Mouse (Mus musculus) retina, postnatal 7 days (tissue): ENCODE data around the gene Cerk.
"Not testable (repeated sequence)": the region's sequence is repeated elsewhere in the genome, so short reads cannot be mapped to it uniquely, and the experiment has no call there.

Source experiments
- DNase-seq: peaks from one replicate; pipeline ENCODE4 v3.0.0-alpha.2; 2012; ENCODE audit warnings: low read depth, low spot score

The Cerk gene

DNA sequence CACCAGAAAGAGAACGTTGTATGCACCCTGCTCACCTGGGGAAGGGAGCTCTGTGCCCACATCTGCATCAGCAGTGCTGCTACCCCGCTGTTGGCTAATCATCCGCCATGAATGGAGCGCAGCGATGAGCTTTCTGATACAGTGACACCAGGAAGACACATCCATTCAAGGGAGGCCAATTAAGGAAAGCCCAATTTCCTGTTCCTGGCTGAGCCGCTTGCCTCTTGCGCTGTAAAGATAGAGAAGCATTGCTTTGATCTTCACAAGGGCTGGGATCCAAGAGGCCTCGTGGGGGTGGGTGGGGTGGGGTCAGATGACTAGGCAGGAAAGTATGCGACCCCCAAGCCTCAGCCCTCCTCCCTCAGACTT, 72.6 kb downstream of the Cerk start:
- no peak for DNase-seq

DNA sequence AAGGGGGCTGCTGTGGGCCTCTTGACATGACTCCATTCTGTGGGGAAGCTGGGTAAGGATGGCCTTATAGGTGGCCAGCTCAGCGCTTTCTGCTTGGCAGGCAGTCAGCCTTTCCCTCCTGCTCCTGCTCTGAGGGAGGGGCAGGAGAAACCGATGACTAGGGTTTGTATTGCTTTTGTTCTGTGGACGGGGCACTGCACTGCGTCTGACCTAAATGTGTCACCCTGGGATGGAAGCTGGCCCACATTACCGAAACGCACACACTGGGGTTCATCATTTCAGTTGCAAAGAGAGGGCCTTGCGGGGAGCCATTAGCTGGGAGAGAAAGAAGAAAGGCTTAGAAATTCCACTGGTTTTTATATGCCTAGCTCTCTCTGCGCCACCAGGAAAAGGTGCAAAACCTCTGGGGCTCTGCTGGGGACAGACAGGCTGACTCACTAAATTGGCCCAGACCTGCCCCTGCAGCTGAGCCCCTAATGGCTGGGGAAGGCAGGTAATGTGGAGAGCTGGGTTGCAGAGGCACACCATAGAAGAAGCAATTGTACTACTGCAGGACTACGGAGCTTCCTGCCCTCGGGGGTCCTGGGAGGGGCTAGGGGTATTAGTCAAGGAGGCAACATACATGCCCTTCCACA, 73.1 kb downstream of the Cerk start:
- DNase-seq = no peak

DNA sequence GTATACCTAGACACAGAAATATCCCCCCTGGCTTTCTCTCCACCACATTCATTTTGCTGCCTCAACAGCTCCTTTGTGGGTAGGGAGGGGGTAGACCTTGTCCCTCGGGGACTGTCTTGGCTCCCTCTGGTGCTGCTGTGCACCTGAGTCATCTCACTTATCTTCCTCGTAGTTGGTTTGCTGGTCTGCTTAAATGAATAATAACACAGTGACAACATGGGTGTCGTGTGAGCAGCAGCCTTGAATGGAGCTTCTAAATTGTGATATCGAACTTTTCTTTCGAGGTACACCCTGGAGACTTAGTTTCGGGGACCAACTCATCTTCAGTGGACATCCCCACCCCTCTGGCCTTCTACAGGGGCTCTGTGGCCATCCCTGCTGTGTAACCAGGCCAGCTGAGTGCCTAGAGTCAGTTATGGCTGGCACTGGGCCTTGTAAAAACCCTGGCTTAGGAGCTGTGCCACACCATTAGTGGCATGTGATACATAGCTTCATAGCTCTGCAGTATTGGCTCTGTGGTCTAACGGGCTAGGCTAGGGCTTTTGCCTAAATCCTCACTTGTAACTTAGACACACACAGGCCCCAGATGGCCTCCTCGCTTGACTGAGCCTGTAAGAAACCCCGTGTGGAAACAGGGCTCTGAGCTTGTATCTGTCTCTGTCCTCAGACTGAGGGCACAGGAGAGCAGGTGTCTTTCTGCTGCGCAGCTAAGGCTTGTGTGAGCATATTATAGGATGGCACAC, 75.4 kb downstream of the Cerk start:
- no peak for DNase-seq

DNA sequence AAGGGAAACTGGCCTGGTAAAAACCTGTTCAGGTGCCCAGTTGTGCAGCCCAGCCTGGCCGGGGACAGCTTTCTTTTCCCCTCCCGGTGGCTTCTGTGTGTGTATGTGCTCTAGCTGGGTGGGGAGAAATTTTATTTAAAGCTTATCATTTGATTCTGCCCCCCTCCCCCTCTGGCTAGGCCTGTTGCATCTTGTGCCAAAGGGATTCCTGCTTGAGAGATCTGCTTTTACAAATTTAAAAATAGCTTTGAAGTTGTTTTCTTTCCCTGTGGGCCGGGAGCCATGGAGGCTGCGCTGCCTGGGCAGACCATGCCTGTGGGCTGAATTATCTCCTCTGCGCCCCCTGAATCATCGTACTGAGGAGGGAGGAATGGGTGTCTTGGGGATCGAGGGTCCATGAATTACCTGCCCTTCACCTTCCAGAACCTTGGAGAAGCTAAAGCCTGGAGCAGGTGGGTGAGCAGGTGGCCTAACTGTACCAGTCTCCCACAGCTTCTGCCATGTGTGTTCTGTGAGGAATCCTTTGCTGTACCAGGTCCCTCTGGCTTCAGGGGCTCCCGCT, 76.2 kb downstream of the Cerk start:
- DNase-seq = no peak

DNA sequence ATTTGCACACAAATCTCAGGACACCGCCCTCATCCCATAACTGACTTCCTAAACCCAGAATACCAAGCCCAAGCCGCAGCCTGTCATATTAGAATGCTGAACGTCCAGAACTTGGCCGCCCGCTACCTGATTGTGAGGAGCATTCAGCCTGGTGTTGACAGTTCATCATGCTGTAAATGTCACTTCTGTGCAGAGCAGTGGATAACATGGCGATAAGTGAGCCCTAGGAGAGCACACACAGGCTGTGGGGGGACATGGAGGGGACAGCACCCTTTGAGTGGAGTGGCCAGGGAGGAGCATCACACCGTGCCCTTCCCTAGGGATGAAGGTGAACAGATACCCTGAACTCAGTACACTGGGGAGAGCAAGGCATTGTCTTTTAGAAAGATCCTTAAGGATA, 76.7 kb downstream of the Cerk start:
- DNase-seq = no peak

DNA sequence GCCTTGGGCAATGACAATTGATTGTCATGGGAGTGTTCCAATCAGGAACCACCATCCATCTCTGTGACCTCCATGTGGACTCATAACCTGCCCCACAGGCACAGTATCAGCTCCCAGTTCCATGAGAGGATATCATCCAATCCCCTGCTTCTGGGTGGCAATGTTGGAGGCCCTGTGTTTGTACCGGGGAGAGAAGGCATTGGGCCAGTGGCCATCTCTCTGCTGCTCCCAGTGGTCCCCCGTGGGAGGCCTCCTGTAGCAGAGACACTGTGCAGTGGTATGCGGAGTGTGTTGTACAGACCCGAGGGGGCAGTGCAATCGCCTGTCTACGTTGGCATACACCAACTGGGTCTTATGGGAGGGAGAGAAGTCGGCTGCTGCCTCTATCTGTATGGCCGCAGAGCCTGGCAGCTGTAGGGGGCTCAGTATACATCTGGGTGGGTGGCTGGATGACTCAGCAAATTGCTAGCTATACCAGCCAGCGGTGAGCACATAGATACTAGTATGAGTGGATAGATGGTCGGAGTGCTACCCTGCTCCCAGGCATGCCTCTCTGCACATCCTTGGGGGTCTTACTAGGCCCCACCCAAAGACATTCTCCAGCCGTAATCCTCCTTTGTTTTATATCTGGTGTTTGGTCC, 78.0 kb downstream of the Cerk start:
- DNase-seq = no peak

DNA sequence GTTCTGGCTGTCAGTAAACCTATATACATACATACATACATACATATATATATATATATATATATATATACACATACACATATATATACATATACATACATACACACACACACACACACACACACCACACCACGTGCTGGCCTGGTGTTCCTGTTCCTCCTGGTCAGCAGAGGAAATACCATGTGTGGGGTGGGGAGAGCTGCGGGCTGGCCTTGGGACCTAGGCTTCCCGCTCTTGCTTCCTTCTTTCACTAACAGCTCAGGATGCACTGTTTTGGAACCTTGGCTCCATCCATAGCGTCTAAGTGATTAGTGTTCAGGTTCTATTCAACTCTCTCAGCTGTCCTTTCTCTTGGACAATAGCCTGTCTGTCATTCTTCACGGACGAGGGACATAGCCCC, 80.2 kb downstream of the Cerk start:
- DNase-seq = no peak

DNA sequence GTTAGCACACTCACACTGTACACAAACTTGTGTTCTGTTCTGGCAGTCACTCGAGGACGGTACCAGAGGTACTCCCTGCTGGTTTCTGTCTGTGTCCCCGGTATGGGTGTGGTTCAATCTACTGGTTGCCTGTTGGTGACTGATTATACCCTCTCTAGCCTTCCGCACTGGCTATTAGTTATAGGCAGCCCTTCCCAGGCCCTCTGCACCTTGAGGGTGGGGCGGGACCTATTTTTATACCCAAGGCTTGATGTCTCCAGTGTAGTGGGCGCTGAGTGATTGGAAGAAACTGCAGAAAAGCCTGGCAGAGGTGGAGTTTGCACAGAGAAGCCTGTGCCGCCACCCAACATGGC, 80.6 kb downstream of the Cerk start:
- DNase-seq = no peak

DNA sequence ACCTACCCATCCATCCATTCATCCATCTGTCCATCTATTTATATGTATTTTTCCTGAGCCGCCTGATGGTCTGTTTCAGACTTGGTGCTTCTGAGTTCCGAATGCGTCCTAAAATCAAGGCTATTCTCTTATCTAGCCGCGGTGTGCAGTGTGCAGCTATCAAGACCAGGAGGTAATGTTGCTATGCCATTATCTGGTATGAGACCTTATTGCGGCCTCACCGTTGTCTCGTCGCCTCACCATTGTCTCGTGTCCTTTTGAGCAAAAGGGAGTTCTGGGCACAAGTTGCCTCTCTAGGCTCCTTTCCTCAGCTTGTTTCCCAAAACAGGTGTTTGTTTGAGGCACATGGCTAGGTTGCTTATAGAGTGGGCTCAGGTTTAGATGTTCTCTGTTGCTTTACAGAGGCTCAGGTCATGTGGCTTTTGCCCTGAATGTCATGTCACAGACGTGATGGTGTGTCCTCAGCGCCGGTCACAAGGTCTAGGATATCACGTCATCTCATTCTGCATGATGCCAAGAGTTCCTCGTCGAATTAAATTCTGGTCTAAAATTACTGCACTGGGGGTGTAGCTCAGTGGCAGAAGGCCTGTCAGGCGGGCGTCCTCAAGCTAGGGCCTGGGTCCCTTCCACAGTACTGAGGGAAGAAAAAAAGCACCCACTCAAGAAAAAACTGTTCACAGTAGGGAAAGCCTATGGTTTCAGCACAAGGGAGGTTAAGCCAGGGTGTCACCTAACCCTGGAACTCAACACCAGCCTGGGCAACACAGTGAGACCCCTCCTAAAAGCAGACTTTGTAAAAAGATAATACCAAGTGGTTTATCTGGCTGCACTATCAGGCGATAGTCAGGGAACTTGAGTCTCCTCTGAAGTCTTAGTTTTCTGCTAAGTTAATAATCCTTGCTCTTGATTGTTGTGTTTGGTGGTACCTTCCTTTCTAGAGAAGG, 81.3 kb downstream of the Cerk start:
- no peak for DNase-seq

DNA sequence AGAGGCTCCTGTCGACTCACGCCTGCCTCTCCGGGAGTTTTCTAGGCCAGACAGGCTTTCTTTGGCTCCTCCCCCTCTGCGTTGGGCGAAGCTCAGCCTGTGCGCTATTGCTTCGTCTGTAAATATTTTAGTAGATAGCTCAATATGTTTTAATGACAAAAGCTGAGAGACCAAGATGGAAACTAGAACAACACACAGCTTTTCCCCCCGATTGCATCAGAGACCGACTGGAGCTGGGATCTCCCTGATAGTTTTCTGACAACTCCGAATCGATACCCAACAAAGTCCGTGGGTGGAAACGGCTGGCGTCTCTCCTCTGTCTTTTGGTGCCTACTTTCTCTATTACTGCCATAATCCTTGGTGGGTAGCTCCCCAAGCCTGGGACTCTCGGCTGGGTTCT, 83.6 kb downstream of the Cerk start:
- DNase-seq = no peak

DNA sequence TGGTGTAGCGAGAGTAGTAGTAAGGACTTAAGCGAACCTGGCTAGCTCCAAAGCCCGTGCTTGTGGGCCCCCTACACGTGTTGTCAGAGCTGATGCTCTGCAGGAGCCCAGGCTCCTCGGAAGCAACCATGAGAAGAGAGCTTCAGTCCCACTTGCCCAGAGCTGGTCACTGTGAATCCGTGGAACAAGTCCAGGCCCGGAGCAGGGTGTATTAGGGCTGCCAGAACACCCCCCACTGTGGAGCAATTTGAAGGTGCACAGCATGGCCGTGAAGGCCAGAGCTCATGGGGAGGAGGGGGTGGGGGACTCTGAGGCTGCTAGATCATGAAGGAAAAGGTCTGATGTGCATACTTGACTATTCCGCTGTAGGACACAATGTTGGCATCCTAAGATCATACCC, 84.4 kb downstream of the Cerk start:
- DNase-seq = no peak

DNA sequence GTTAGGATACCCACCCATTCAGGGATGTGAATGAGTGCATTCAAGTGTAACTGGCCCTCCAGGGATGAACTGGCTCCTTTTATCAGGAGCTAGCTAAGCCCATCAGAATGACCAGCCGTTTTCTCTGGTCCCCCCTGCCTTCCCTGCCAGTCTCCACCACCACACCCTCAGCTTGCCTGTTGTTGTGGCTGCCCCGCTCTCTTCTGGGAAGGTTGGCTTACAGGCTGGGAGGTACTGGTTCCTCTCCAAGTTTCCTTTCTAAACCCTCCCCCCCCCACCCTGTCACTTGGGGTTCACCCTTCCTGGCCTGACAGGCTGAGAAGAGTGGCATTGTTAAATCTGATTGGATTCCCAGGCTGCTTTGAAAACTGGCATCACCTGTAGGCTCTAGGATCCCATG, 88.1 kb downstream of the Cerk start:
- no peak for DNase-seq

DNA sequence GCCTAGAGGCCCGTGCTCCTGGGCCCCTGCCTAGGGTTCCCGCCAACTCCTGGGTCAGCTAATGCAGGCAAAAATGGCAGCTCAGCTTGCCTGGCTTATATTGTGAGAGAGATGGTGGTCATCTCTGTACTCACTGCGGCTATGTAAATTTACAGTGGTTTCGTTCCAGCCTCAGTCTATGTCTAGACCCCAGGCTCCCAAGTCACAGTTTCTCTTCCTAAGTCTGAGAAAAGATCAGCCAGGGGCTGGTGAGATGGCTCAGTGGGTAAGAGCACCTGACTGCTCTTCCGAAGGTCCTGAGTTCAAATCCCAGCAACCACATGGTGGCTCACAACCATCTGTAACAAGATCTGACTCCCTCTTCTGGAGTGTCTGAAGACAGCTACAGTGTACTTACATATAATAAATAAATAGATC, 89.3 kb downstream of the Cerk start:
- DNase-seq = not testable (repeated sequence)

DNA sequence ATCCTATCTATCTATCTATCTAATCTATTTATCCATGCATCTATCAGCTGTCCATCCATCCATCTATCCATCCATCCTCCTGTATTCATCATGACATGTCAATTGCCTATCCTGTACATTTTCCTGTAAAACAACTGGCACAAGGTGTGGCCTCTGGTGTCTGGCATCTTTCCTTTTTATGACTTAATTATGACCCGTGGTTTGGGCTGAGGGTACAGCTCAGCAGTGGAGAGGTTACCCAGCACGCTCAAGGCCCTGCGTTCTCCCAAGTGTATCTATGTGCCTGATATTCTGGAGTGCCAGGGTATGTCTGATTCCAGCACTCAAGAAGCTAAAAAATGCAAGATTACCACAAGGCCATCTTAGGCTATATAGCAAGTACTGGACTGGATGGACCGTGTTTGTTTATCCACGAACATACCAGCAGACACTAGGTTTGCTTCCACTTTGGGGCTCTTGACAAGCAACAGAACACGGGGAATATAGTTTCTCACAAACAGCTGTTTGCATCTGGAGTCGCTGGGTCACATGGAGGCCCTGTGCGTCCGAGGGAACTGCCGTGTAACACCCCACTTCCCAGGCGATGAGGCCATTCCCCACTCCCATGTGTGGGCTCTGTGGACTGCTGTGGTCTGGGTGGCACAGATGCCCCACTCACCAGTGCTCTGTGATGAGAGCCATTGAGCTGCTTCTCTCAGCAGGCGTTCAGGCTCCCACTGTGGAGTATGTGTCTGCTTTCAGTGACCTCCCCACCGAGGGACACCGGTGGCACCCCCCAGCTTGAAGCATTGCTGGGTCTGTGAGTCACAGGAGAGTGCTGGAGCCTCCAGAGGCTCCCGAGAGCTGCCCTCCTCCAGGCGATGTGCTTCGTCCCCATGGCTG, 90.0 kb downstream of the Cerk start:
- no peak for DNase-seq

DNA sequence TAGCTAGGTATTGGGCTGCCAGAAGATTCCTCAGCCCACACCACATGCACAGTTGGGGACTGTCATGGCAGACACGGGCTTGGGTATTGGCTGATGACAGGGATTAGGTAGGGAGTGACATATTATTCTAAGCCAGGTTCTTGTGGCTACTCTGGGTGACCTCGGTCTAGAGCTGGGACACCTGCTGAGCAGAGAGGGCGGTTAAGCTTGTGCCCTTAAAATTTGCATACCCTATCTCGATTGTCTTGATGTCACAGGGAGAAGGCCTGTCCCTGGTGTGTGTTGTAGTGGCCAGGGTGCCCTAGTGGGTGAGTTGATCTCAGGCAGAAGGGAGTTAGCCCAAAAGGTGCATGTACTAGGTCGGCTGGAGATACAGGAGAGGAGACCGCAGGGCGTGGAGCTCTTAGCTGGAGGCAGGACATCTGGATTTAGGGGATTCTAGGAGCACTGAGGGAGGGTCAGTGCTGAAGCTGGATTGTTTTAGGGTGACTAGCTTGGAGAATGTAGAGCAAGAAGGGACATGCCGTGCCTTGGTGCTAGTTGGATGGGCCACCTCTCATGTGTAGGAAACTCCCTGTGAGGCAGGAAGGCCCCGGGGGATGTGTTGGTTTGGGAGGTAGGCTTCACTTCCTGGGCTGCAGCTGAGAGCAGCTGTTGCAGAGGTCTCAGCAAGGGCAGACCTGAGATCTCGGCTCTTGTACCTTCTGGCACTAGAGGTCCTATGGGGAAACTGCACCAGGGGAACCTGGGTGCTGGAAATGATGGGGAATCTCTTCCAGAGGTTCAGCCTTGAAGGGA, 91.4 kb downstream of the Cerk start:
- no peak for DNase-seq

DNA sequence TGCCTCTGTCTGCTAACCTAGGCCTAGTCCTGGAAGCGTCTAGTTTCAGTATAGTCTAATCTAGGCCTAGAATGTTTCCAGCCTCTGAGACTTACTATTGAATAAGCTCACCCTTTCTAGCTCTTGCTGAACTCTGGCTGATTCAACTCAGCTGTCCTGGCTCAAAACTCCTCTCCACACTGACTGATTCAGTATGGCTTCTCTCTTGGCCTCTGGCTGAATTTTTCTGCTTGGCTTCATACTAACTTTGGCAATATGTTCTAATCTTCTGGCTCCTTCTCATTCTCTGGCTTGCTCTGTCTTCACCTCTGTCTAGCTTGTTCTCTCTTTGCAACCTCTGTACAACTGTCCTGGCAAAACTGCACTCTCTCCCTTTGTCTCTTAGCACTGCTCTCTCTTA, 92.7 kb downstream of the Cerk start:
- no peak for DNase-seq

DNA sequence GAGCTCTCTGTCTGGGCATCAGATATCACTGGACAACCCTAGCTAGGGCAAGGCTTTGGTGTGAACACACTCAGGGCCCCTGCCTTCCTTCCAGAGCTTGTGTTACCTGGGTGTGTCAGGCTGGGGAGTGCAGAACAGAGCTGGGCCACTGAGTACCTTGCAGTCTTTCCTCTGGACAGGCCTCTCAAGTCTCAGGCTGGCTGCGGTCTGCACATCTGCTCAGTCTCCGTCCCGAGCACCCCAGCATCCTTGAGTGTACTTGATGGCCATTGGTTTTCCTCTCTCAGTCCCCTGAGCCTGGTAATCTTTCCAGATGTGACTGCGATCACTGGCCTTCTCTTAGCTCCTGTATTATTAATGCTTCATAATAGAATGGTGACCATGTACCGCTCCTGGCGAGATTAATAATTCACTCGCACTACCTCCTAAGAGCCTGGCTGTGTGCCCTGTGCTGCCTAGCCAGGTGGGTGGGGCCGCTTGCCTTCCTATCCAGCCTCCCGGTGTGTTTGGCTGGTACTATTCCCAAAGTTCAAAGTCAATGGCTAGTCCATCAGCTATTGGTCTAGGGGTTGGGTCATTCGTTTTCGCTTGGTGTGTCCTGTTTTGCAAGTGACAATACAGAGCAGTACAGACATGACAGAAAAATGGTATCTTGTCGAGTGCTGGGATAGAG, 93.8 kb downstream of the Cerk start:
- DNase-seq = no peak

DNA sequence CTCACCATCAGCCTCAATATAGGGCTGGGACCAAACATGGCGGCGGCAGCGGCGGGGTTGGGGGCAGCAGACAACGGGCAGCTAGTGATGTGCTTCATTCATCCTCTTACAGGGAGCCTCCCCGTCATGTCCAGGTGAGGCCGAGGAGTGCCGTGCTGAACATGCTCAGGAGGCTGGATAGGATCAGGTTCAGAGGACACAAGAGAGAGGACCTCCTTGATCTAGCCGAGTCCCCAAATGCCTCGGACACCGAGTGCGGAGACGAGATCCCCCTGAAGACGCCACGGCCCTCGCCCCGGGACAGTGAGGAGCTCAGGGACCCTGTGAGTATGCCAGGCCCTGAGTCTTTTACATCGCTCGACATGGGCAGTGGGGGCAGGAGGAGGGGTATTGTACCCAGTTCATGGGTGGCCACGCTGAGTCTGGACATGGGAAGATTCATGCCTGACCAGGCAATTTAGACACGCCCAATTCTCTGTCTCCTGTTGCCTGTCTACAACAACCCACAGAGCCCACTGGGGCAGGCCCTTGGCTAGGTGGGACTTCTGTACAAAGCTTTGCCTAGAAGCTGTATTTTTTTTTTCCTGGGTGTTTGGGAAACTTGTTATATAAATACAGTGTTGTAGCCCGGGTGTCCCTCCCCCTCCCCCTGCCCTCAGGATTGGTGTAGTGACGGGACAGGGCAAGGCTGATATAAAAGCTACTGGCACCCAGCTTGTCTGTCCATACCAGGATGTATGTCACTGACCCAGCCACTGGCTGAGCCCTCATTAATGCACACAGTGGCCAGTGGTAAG, 94.5 kb downstream of the Cerk start:
- no peak for DNase-seq

DNA sequence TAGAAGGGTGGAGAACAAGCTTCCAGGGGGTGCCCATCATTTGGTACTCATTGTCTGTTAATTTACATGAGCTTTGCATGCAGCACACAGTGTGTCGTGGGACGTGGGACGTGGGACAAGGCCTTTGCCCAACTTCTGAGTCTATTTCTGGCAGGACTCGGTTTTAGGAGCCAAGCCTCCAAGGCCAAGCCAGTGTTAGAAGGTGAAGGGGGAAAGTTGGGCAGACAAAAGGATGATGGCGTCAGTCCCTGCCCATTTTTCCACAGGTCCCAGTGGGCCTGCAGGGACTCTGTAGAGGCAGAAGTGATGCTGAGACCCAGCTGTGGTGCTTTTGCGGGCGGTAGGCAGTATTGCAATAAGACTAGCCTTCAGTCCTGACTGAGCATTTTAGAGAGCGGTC, 95.4 kb downstream of the Cerk start:
- DNase-seq = no peak
